In genomic region chr4:74012700-74013099, GRCm38 (mm10) we compare ENCODE assay signal across 9 mouse cellular contexts. TPM values are rescaled to one million over a fixed set of nuclear protein-coding genes. Genes with fewer than 3 reads are reported as not detected.
DNase-seq lines count a peak whose midpoint lies in the region; ATAC-seq and TF ChIP-seq lines count a peak whose summit lies in the region.
"Had no signal": no experiment of that assay in that cellular context is flagged by ENCODE, and none has a peak within 500 bp of the region (broad histone marks: within the 10 kb centered on the region; RNA-seq: fewer than 3 reads in every experiment).

No protein-coding gene starts in this region.

- 41% methylated on average over 4 of the region's 4 CpGs for WGBS in kidney, embryonic 16.5 days
- WGBS in embryonic facial prominence, embryonic 12.5 days: 38% methylated on average over 4 of the region's 4 CpGs
- 37% methylated on average over 4 of the region's 4 CpGs for WGBS in hindbrain, embryonic 13.5 days
- 25% methylated on average over 4 of the region's 4 CpGs for WGBS in midbrain, postnatal 0 days

- peak overlapping the region; percentile 85 for H3K4me2 ChIP-seq in kidney, embryonic 16.5 days (replicated peaks; ENCODE audit: low read depth, low read length)
- peak overlapping the region; percentile 89 for H3K4me2 ChIP-seq in embryonic facial prominence, embryonic 12.5 days (replicated peaks)
- peak overlapping the region; percentile 70 for H3K4me2 ChIP-seq in hindbrain, embryonic 13.5 days
- peak overlapping the region; percentile 68 for H3K4me2 ChIP-seq in midbrain, postnatal 0 days (ENCODE audit: low read depth, low read length, poor library complexity, severe bottlenecking)

- H3K4me1 ChIP-seq in kidney, embryonic 16.5 days (ENCODE audit: insufficient read depth, low read length): peaks cover 6% of the 10 kb centered on the region; the same call in 1 of the 2 replicates
- H3K4me1 ChIP-seq in embryonic facial prominence, embryonic 12.5 days: no peaks in the 10 kb centered on the region; the same call in 1 of the 2 replicates
- peaks cover 25% of the 10 kb centered on the region for H3K4me1 ChIP-seq in hindbrain, embryonic 13.5 days (replicated peaks)
- H3K4me1 ChIP-seq in midbrain, postnatal 0 days (ENCODE audit: insufficient read depth, low read length): no peaks in the 10 kb centered on the region; the same call in 1 of the 2 replicates

- DNase-seq in kidney, postnatal 10 days: no peak
- DNase-seq in midbrain, postnatal 0 days (ENCODE audit: low spot score): peak; percentile 6
- no peak for DNase-seq in adipocyte (ENCODE audit: low spot score)
- DNase-seq in adrenal gland, adult 8-10 months: no peak
- DNase-seq: lung, postnatal 36 days had no signal

- no peak overlapping the region; the same call in 1 of the 2 replicates for H3K9ac ChIP-seq in kidney, embryonic 16.5 days (replicated peaks; ENCODE audit: low read length)
- H3K9ac ChIP-seq in embryonic facial prominence, embryonic 12.5 days: no peak overlapping the region
- peak overlapping the region; percentile 84 for H3K9ac ChIP-seq in hindbrain, embryonic 13.5 days
- peak overlapping the region; percentile 89 for H3K9ac ChIP-seq in midbrain, postnatal 0 days (replicated peaks; ENCODE audit: low read length, poor library complexity, severe bottlenecking)

- H3K27me3 ChIP-seq in kidney, embryonic 16.5 days (ENCODE audit: insufficient read depth, low read length): peaks cover 18% of the 10 kb centered on the region; the same call in 1 of the 2 replicates
- H3K27me3 ChIP-seq in embryonic facial prominence, embryonic 12.5 days: peaks cover 15% of the 10 kb centered on the region
- no peaks in the 10 kb centered on the region for H3K27me3 ChIP-seq in hindbrain, embryonic 13.5 days
- no peaks in the 10 kb centered on the region for H3K27me3 ChIP-seq in midbrain, postnatal 0 days (ENCODE audit: insufficient read depth, low read length)

- H3K4me3 ChIP-seq in kidney, embryonic 16.5 days (ENCODE audit: low read length): peak overlapping the region; percentile 52
- peak overlapping the region; percentile 61 for H3K4me3 ChIP-seq in embryonic facial prominence, embryonic 12.5 days
- H3K4me3 ChIP-seq in hindbrain, embryonic 13.5 days: peak overlapping the region; percentile 65
- peak overlapping the region; percentile 61 for H3K4me3 ChIP-seq in midbrain, postnatal 0 days (ENCODE audit: low read depth, low read length)

- peak; percentile 17; the same call in 1 of the 2 replicates for ATAC-seq in kidney, embryonic 16.5 days (ENCODE audit: low FRiP score, low TSS enrichment)
- 0 out of 2 replicates have a peak, but pooled peaks have one; percentile 7 for ATAC-seq in embryonic facial prominence, embryonic 12.5 days (ENCODE audit: insufficient number of reproducible peaks, insufficient read depth, low FRiP score, low TSS enrichment)
- ATAC-seq in hindbrain, embryonic 13.5 days (ENCODE audit: low FRiP score): peak; percentile 29; the same call in 1 of the 2 replicates
- ATAC-seq in midbrain, postnatal 0 days (ENCODE audit: low FRiP score): peak; percentile 47; the same call in 1 of the 2 replicates
- ATAC-seq in monocyte, adult 5-6 weeks (replicated peaks; ENCODE audit: insufficient number of reproducible peaks, low FRiP score, low TSS enrichment, poor library complexity, severe bottlenecking): no peak

- no peak for TF ChIP-seq CTCF in midbrain, postnatal 0 days (IDR thresholded peaks at IDR 0.05)

- no peaks in the 10 kb centered on the region for H3K36me3 ChIP-seq in kidney, embryonic 16.5 days (ENCODE audit: insufficient read depth, low read length)
- H3K36me3 ChIP-seq in embryonic facial prominence, embryonic 12.5 days: no peaks in the 10 kb centered on the region
- H3K36me3 ChIP-seq in hindbrain, embryonic 13.5 days: no peaks in the 10 kb centered on the region
- H3K36me3 ChIP-seq in midbrain, postnatal 0 days (ENCODE audit: insufficient read depth, low read length): no peaks in the 10 kb centered on the region

- H3K27ac ChIP-seq in kidney, embryonic 16.5 days (ENCODE audit: low read length): no peak overlapping the region
- H3K27ac ChIP-seq in embryonic facial prominence, embryonic 12.5 days: no peak overlapping the region
- peak overlapping the region; percentile 95 for H3K27ac ChIP-seq in hindbrain, embryonic 13.5 days
- peak overlapping the region; percentile 93 for H3K27ac ChIP-seq in midbrain, postnatal 0 days (ENCODE audit: low read depth, low read length)

- no peaks in the 10 kb centered on the region for H3K9me3 ChIP-seq in kidney, embryonic 16.5 days (ENCODE audit: low read length)
- H3K9me3 ChIP-seq in embryonic facial prominence, embryonic 12.5 days: no peaks in the 10 kb centered on the region
- H3K9me3 ChIP-seq in hindbrain, embryonic 13.5 days: no peaks in the 10 kb centered on the region
- no peaks in the 10 kb centered on the region for H3K9me3 ChIP-seq in midbrain, postnatal 0 days (ENCODE audit: low read length)

RNA-seq across cellular contexts. Expression of gene Frmd3, which starts 0.5 kb away (rescaled TPM):
- polyA plus RNA-seq in kidney, embryonic 16.5 days (2015; fragmentation: Nextera tagmentation; extraction: Ambion mirVana): 1.5 and 1.8 TPM in 2 replicates
- polyA plus RNA-seq in embryonic facial prominence, embryonic 12.5 days (2016; fragmentation: Nextera tagmentation; extraction: Ambion mirVana): 5.6 and 6.1 TPM in 2 replicates
- 28.1 and 28.6 TPM in 2 replicates for polyA plus RNA-seq in hindbrain, embryonic 13.5 days (2015; fragmentation: Nextera tagmentation; extraction: Ambion mirVana)
- 21.8 and 27.8 TPM in 2 replicates for total RNA-seq in midbrain, postnatal 0 days (2014; rRNA removed)
- polyA plus RNA-seq in midbrain, postnatal 0 days (2015; fragmentation: Nextera tagmentation; extraction: Ambion mirVana): 24.1 and 27.6 TPM in 2 replicates
- total RNA-seq in monocyte, adult 5-6 weeks (2017): not detected in 3 replicates
- total RNA-seq in adrenal gland, adult 8-10 months (2022): under 1 TPM; 0.31 to 0.52 (median 0.39) TPM

Comparison
In these comparisons a context has a peak if more than half of its experiments do, and no peak if none do; other contexts are left out.
1. H3K27ac ChIP-seq: peak in hindbrain, embryonic 13.5 days (single experiment) and midbrain, postnatal 0 days (single experiment); none in kidney, embryonic 16.5 days (single experiment) and embryonic facial prominence, embryonic 12.5 days (single experiment).
2. H3K9ac ChIP-seq: peak in hindbrain, embryonic 13.5 days (single experiment) and midbrain, postnatal 0 days (single experiment); none in kidney, embryonic 16.5 days (single experiment) and embryonic facial prominence, embryonic 12.5 days (single experiment).
3. Peak in every context shown above with its lines, with median percentiles within 50 percentile points of each other: H3K4me2 ChIP-seq and H3K4me3 ChIP-seq.